Mouse (Mus musculus) lung, embryonic 16.5 days (tissue): ENCODE measurements at regions not wholly inside any gene's neighbourhood (a gene's known extent, or its start where the extent isn't known, plus 50 kb on each side); places are given as distances from the start of the nearest gene placed in this dataset.

Source experiments
- ATAC-seq: fragments of 200-750 bp; cut with Nextera tagmentation; 2 replicates; pipeline ENCODE4 v1.8.0; 2017; ENCODE audit warnings: low read depth, mild to moderate bottlenecking, moderate library complexity
- H3K27ac ChIP-seq: fragments of 300-500 bp; sonication (generic); 2 replicates; pipeline ENCODE4 v1.5.1; 2014; ENCODE audit warnings: mild to moderate bottlenecking, control low read depth, low read length
- H3K27me3 ChIP-seq: fragments of 300-500 bp; sonication (generic); 2 replicates; pipeline ENCODE4 v1.6.1; 2014; ENCODE audit warnings: low read depth, low read length, mixed read lengths; ENCODE audit not compliant: control insufficient read depth, insufficient read depth
- H3K36me3 ChIP-seq: fragments of 300-500 bp; sonication (generic); 2 replicates; pipeline ENCODE4 v1.6.1; 2014; ENCODE audit warnings: low read length; ENCODE audit not compliant: control insufficient read depth, insufficient read depth
- H3K4me1 ChIP-seq: fragments of 300-500 bp; sonication (generic); replicated peaks from 2 replicates; pipeline ENCODE4 v1.6.1; 2014; ENCODE audit warnings: low read length, mixed read lengths; ENCODE audit not compliant: control insufficient read depth, insufficient read depth
- H3K4me2 ChIP-seq: fragments of 300-500 bp; sonication (generic); 2 replicates; pipeline ENCODE4 v1.6.1; 2014; ENCODE audit warnings: low read depth, low read length, control low read depth
- H3K4me3 ChIP-seq: fragments of 300-500 bp; sonication (generic); 2 replicates; pipeline ENCODE4 v1.5.1; 2014; ENCODE audit warnings: mild to moderate bottlenecking, low read length, control low read depth
- H3K9ac ChIP-seq: fragments of 300-500 bp; sonication (generic); 2 replicates; pipeline ENCODE4 v1.6.1; 2014; ENCODE audit warnings: low read length, control low read depth
- H3K9me3 ChIP-seq: fragments of 300-500 bp; sonication (generic); 2 replicates; pipeline ENCODE4 v1.6.1; 2016; ENCODE audit warnings: low read length; ENCODE audit not compliant: control insufficient read depth
- WGBS: fragments of 180-500 bp; shearing (Covaris S2); extraction: QIAGEN DNeasy Blood & Tissue Kit; methylation state at CpG from one replicate; pipeline ENCODE4 v1.1.7; 2014; 5-methylcytosine and 5-hydroxymethylcytosine counted together

DNA sequence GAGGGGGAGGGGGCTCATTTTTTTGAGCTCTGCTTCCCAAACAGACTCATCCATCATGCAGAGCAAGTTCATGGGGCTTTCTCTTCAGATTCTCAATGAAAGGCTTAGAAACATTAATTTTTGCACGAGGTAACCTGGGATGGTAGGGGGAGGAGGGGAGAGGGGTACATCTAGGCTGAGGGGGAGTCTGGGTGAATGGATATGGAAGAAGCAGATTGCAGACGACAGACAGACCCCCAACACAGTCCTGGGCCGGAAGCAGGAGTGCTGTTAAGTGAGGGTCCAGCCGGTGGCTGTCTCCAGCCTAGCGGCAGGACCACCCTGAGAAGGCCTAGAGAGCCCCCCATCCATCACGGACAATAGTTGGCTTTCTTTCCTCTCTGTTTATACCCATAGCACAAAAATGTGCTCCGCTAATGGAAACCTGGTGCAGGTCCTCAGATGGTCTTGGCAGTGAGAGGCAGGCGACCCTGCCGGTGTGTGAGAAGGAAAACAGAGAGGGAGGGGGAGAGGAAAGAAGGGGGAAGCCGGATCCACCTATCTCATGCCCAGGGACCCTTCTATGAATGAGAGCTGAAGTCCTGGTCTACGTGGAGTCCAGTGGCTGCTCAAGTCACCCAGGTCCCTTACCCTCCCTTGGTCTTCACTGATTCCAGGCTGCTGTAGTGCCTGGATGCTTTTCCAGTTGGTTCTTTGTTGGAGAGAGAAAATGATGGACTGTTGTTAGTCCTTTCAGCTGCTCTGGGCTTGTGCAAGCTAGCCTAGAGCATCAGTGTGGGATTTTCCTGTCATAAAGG is 99.1 kb upstream of the Ccnd2 start:
- H3K4me1 ChIP-seq = peaks cover 12% of the 10 kb centered on the region
- H3K4me2 ChIP-seq = no peak overlapping the region
- WGBS = 18% methylated on average over 11 of the region's 11 CpGs
- H3K36me3 ChIP-seq = no peaks in the 10 kb centered on the region
- no peak overlapping the region for H3K4me3 ChIP-seq
- no peak for ATAC-seq
- H3K27ac ChIP-seq = no peak overlapping the region
- H3K9ac ChIP-seq = no peak overlapping the region
- H3K9me3 ChIP-seq = no peaks in the 10 kb centered on the region
- no peaks in the 10 kb centered on the region for H3K27me3 ChIP-seq

DNA sequence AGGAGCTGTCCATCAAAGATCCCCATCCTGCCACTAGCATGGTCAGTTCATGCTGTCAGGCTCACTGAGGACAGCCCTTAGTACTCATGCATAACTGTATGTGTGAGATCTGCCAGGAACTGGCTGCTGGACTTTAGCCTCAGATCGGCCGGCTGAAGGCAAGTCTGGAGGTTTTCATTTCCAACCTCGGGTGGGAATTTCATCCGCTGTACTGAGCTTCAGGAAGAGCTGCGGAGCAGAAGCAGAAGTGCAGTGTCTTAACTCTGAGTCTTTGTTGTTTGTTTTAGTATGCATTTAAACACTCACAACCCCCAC is 99.6 kb upstream of the Ccnd2 start:
- Histone ChIP-seq H3K9me3 (no peaks in the 10 kb centered on the region), H3K4me3 (no peak overlapping the region), H3K4me1 (peaks cover 12% of the 10 kb centered on the region), H3K4me2 (peak overlapping the region; percentile 27; the same call in 1 of the 2 replicates), H3K27ac (no peak overlapping the region), H3K9ac (peak overlapping the region; percentile 12; the same call in 1 of the 2 replicates), H3K36me3 (no peaks in the 10 kb centered on the region), H3K27me3 (no peaks in the 10 kb centered on the region)
- 4% methylated on average over 5 of the region's 5 CpGs for WGBS
- peak; percentile 54; the same call in 1 of the 2 replicates for ATAC-seq

DNA sequence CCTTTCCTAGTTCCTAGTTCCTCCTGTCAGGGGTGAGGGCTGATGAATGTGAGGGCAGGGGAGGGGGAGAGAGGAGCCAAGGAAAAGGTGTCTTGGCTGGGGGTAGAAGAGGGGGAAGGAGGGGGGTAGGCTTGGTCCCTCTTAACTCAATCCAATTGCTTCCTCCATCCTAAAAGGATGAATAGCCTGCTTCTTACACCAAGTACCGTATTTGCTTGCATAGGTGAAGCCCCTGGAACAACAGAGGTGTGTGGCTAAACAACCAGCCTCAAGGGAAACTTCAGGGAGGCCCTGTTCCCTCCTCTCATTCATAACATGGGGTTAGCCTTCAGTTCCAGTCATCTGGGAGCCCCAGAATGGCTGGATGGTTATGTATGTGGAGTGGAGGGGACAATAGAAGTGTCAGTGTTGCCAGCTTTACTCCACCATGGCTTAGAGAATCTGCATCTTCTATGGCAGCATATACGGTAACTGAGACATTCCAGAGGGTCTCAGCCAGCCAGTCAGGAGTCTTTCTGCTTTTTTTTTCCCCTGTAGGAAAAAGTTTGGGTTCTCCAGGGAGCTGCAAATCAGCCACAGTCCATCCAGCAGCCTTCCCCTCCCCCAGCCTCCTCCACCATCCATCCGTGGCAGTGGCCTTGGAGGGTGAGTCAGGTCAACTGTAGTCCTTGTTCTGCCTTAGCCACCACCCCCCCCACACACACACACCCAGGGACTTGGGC is 100.2 kb upstream of the Ccnd2 start:
- Histone ChIP-seq H3K4me1 (peaks cover 12% of the 10 kb centered on the region), H3K27me3 (no peaks in the 10 kb centered on the region), H3K9ac (peak overlapping the region; percentile 12; the same call in 1 of the 2 replicates), H3K4me3 (no peak overlapping the region), H3K36me3 (no peaks in the 10 kb centered on the region), H3K27ac (no peak overlapping the region), H3K4me2 (peak overlapping the region; percentile 27; the same call in 1 of the 2 replicates), H3K9me3 (no peaks in the 10 kb centered on the region)
- peak; percentile 55; the same call in 1 of the 2 replicates for ATAC-seq
- WGBS = 9% methylated on average over 3 of the region's 3 CpGs

DNA sequence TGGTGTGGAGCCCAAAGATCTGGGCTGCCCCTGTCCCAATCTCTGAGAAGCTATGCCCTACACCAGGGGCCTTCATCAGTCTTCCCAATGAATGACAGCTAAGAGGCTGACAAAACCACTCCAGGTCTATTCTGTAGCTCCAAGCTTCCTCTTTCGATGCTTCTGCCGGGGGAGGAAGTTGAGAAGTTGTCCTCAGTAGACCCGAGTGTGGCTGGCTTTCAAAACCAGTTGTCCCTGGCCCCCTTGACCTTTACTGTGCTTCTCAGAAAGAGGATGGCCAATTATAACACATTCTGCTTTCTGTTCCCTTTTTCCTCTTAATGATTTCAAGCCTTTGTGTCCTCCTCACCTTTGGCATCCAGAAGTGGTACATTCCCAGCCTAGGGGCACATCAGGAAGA is 101.9 kb upstream of the Ccnd2 start:
- no peak for ATAC-seq
- Histone ChIP-seq H3K36me3 (no peaks in the 10 kb centered on the region), H3K4me2 (no peak overlapping the region), H3K4me3 (no peak overlapping the region), H3K9me3 (no peaks in the 10 kb centered on the region), H3K27me3 (no peaks in the 10 kb centered on the region), H3K9ac (no peak overlapping the region), H3K4me1 (peaks cover 12% of the 10 kb centered on the region), H3K27ac (no peak overlapping the region)
- WGBS = 68% methylated on average over 3 of the region's 3 CpGs

DNA sequence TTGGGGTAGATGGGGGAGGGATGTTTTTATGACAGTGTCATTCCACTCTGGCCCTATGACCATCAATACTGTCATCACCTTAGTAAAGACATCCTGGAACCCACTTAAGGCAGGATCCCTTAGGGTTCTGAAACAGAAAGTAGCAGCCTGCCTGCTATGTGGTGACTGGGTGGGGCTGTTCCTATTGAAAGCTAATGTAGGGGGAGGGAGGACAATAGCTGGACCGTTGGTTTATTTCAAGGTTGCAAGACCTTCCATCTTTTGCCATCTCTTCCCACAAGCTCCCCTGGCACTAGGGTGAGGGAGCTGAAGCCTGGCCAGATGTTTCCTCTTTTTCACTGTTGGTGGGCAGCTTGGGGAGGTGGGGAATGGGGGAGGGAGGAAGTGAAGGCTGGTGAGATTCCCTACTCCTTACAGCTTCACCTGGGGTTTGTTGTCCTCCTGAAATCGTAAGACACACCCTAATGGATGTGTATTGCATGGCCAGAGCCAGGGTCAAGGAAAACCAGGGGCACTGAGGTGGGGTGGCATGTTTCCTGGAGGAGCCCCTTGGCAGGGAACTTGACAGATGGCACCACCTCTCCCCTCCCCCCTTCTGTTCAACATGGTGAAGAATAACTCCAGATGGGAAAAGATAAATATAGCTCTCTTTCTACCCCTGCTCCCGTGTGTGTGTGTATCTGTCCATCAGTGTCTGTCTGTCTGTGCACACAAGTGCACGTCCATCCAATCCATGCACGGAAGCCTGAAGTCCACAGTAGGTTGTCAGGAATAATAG is 112.1 kb upstream of the Ccnd2 start:
- ATAC-seq = no peak
- H3K27ac ChIP-seq = no peak overlapping the region
- WGBS = 50% methylated on average over 5 of the region's 5 CpGs
- H3K9ac ChIP-seq = no peak overlapping the region
- no peaks in the 10 kb centered on the region for H3K9me3 ChIP-seq
- no peak overlapping the region for H3K4me2 ChIP-seq
- H3K4me3 ChIP-seq = no peak overlapping the region
- H3K27me3 ChIP-seq = no peaks in the 10 kb centered on the region
- H3K4me1 ChIP-seq = peaks cover 7% of the 10 kb centered on the region
- no peaks in the 10 kb centered on the region for H3K36me3 ChIP-seq

DNA sequence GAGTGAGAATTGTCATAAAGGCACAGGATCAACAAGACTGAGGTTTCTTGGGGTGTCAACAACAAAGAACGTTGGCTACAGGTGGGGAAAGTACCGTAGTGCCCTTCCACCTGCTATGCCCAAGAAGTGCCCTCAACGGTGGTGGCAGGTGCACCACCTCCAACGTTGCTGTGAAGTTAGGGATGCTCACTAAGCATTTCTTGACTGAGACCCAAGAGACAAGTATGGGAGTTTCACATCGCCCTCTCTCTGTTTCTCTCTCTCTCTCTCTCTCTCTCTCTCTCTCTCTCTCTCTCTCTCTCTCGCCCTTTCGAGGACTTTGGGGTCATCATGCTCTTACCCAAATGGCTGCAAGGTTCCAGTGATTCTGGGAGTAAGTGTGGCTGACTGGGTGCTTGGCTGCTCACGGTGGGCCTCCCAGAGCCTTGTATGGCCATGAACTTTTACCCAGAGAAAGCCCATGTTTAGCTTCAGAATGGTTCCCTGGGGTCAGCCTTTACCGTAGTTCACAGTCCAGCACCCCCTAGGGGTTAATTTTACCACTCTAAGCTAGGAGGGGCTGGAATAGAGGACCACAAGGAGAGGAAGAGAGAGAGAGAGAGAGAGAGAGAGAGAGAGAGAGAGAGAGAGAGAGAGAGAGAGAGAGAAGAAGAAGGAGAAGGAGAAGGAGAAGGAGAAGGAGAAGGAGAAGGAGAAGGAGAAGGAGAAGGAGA is 113.2 kb upstream of the Ccnd2 start:
- H3K36me3 ChIP-seq = no peaks in the 10 kb centered on the region
- H3K4me1 ChIP-seq = peaks cover 7% of the 10 kb centered on the region
- 68% methylated on average over 9 of the region's 9 CpGs for WGBS
- H3K27ac ChIP-seq = peak overlapping the region; percentile 42; the same call in 1 of the 2 replicates
- H3K4me3 ChIP-seq = no peak overlapping the region
- ATAC-seq = no peak
- H3K9ac ChIP-seq = no peak overlapping the region
- H3K9me3 ChIP-seq = no peaks in the 10 kb centered on the region
- no peaks in the 10 kb centered on the region for H3K27me3 ChIP-seq
- H3K4me2 ChIP-seq = no peak overlapping the region

DNA sequence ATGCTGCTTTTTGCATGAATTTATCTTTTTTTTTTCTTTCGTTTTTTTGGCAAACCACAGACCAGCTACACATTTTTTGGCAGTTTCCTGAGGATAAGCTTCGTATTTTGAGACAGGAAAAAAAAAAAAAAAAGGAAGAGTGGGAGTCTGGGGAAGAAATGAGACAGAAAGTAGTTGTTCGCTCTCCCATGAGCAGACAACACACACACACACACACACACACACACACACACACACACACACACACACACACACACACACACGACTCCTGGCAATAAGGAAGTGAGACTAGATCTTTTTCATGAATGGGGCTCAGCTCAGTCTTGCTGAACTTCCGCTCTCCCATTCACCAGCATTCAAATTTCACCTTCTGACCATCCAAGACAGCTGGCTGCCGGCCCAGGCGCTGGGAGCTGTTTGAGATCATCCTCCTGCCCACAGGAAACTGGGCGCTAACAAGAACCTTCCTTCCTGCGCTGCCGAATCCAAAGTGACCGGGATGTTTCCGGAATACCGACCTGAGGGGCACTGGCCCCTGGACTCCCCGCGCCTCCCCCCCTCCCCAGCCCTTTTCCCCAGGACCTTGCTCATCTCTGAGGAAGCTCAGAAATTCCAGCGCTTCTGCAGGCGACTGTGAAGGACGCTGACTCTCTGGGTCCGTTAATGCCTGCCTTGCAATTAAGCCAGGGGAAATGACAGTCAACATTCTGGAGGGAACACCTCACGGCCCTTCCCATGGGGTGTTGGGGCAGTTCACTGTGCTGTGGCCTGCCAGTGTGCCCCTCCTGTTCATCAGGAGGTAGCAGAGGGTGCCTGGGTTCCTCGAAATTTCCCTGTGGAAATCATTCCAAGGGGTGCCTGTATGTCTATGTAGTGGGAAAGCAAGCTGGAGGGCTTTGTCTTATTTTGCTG is 114.2 kb upstream of the Ccnd2 start:
- peak overlapping the region; percentile 90 for H3K27ac ChIP-seq
- peak; percentile 94 for ATAC-seq
- H3K4me2 ChIP-seq = peak overlapping the region; percentile 56
- H3K9me3 ChIP-seq = no peaks in the 10 kb centered on the region
- H3K36me3 ChIP-seq = no peaks in the 10 kb centered on the region
- peaks cover 7% of the 10 kb centered on the region for H3K4me1 ChIP-seq
- H3K9ac ChIP-seq = peak overlapping the region; percentile 49; the same call in 1 of the 2 replicates
- WGBS = 5% methylated on average over 21 of the region's 21 CpGs
- no peaks in the 10 kb centered on the region for H3K27me3 ChIP-seq
- peak overlapping the region; percentile 25 for H3K4me3 ChIP-seq

DNA sequence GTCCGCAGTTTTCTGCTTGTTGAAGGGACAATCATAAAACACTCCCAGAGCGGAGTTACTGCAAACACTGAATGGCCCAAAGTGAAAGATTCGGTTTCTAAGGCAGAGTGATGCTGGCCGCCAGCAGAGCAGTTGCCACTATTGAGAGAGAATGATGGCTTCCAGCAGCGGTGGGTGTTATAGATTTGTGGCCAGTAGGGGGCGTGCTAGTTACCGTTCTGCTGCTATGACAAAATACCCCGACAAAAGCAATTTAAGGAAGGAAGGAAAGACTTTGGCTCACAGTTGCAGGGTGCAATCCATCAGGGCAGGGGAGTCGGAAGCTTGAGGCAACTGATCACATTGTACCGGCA is 114.8 kb upstream of the Ccnd2 start:
- ATAC-seq = peak; percentile 16; the same call in 1 of the 2 replicates
- 28% methylated on average over 10 of the region's 10 CpGs for WGBS
- Histone ChIP-seq H3K9ac (no peak overlapping the region), H3K27me3 (no peaks in the 10 kb centered on the region), H3K36me3 (no peaks in the 10 kb centered on the region), H3K4me2 (peak overlapping the region; percentile 56), H3K4me3 (peak overlapping the region; percentile 25), H3K4me1 (peaks cover 7% of the 10 kb centered on the region), H3K9me3 (peaks cover 4% of the 10 kb centered on the region; the same call in 1 of the 2 replicates), H3K27ac (peak overlapping the region; percentile 90)
